Mouse (Mus musculus): ENCODE measurements around the gene Gtf2ird2. TPM values are rescaled to one million over a fixed set of nuclear protein-coding genes. Genes with fewer than 3 reads are reported as not detected.

Gtf2ird2 gene
- polyA plus RNA-seq (2015; fragmentation: Nextera tagmentation; extraction: Ambion mirVana) = 15.1 and 15.7 TPM in 2 replicates

DNA sequence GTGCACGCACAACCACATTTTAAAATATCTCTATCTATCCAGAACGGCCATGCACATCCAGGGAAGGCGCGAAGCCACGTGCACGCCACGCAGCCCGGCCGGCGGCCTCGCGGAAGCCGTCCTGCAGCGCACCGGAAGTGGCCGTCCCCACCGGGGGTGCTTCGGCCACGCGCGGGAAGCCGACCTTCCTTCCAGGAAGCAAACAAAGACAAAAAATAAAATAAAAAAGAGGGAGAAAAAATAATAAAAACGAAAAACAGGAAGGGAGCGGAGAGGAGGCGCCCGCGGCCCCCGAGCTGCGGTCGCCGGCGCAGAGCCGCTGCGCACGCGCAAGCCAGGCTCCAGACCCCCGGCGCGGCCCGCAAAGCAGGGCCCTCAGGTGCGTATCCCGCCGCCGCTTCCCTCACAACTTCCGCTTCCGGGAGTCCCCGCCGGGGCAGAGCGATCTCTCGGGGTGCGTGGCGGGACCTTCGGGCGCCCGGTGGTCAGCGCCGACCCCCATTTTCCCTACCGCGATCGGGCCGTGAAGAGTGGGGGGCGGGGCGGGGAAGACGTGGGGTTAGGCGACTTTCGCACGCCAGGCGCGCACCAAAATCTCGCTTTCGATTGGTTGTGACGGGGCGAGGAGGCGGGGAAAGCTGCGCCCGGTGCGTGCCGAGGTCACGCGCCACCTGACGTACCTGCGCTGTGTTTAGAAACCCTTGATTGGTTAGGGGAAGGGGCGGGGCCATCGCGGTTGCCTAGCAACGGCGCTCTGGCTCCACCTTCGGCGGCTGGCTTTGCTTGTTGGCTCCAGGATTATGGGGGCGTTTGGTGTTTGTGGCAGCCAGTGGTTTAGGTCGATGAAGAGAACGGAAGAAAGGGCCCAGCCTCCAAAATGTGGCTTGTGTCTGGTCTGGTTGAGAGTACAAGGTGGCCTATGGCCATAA is at the start of gene Gtf2ird2:
Gene Gtf2ird2, plus strand, starts transcription at position 140 of the 929 bp plus-strand sequence.
- Histone ChIP-seq H3K9ac (replicated peaks) (peak within 1 kb of the TSS; percentile 79), H3K4me3 (replicated peaks) (peak within 1 kb of the TSS; percentile 66), H3K9me3 (no peaks in the 10 kb centered on the region), H3K27ac (peak within 1 kb of the TSS; percentile 95), H3K4me2 (replicated peaks) (peak within 1 kb of the TSS; percentile 83), H3K36me3 (no peaks in the 10 kb centered on the region), H3K4me1 (replicated peaks) (peaks cover 19% of the 10 kb centered on the region), H3K27me3 (no peaks in the 10 kb centered on the region)
- under 1% methylated on average over 80 of the region's 92 CpGs for WGBS
- ATAC-seq = peak; percentile 92

DNA sequence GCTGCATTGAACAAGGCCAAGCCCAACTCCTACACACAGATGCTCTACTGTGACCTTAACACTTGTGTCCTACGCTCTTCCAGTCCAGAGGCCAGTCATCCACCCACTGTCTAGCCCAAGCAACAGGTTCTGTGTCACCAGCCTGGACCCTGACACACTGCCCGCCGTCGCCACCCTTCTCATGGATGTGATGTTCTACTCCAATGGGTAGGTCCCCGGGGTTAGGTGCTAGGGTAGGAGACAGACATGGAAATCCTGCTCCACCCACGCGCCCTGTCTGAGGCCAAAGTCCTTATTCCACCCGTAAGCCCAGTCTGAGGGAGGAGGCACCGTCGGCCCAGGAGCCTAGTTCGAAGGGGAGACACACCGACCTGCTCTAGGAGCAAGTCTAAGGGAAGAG is 47.8 kb upstream of the Gtf2ird2 start:
- no peaks in the 10 kb centered on the region for H3K9me3 ChIP-seq
- no peaks in the 10 kb centered on the region for H3K27me3 ChIP-seq
- 97% methylated on average over 12 of the region's 12 CpGs for WGBS
- H3K4me2 ChIP-seq (replicated peaks) = no peak overlapping the region
- H3K4me1 ChIP-seq (replicated peaks) = peaks cover 10% of the 10 kb centered on the region
- H3K27ac ChIP-seq = no peak overlapping the region
- H3K9ac ChIP-seq (replicated peaks) = no peak overlapping the region
- no peak overlapping the region for H3K4me3 ChIP-seq (replicated peaks)
- ATAC-seq = no peak
- H3K36me3 ChIP-seq = peaks cover 82% of the 10 kb centered on the region

DNA sequence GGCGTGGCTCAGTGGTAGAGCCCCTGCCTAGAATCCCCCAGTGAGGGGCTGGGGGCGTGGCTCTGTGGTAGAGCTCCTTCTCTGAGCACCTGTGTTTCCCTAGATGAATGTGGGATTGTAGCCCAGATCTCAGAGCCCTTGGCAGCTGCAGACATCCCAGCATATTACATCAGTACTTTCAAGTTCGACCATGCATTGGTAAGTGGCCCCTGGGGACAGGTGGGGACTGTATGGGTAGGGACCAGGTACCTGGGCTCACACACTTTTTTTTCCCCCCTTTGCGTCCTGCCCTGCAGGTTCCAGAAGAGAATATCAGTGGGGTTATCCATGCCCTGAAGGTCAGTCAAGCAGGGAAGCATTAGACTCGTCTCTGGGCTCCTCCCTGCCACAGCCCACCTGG is 45.9 kb upstream of the Gtf2ird2 start:
- 90% methylated on average over 5 of the region's 5 CpGs for WGBS
- Histone ChIP-seq H3K36me3 (peaks cover 95% of the 10 kb centered on the region), H3K27me3 (no peaks in the 10 kb centered on the region)

DNA sequence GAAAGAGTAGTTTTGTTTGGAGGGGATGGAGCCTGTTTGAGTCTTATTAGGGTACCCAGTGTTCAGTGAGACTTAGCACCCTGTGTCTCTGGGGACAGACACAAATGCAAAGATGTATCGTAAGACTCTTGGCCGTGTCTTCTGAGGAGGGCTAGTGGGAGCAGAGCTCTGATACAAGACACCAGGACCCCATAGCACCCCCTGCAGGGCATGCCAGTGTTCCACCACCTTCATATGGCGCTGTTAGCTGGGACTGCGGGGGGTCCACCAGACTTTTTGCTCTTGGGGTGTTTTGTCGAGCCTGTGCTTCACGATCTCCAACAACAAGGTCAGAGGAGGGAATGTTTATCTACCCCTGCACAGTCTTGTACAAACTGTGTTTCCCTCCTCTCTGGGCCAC is 44.4 kb upstream of the Gtf2ird2 start:
- Histone ChIP-seq H3K4me2 (replicated peaks) (no peak overlapping the region), H3K4me1 (replicated peaks) (no peaks in the 10 kb centered on the region), H3K4me3 (replicated peaks) (no peak overlapping the region), H3K9me3 (no peaks in the 10 kb centered on the region), H3K27ac (no peak overlapping the region), H3K27me3 (no peaks in the 10 kb centered on the region), H3K9ac (replicated peaks) (no peak overlapping the region), H3K36me3 (peaks cover 96% of the 10 kb centered on the region)
- no peak for ATAC-seq
- 93% methylated on average over 6 of the region's 6 CpGs for WGBS

More for the DNA sequence above, 45.9 kb upstream of the Gtf2ird2 start:
- H3K9ac ChIP-seq (replicated peaks) = no peak overlapping the region
- H3K9me3 ChIP-seq = no peaks in the 10 kb centered on the region
- H3K4me3 ChIP-seq (replicated peaks) = no peak overlapping the region
- H3K4me1 ChIP-seq (replicated peaks) = no peaks in the 10 kb centered on the region
- no peak overlapping the region for H3K4me2 ChIP-seq (replicated peaks)
- H3K27ac ChIP-seq = no peak overlapping the region
- no peak for ATAC-seq

DNA sequence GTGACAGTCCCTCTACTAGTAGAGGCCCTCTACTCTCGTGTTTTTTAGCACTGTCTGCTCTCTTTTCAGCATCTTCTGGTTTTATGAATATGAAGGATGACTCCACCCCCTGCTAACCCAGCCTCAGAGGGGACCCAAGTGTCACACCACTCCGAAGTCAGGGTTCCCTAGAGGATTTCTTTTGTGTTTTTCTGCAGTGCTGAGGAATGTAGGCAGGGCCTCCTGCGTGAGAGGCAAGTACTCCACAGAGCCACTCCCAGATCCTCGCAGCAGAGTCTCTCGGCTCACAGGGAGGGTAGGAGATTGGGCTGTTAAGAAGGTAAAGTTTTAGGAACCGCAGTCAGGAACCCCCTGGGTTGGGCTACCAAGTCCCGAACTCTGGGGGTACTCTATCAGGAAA is 42.6 kb upstream of the Gtf2ird2 start:
- no peak overlapping the region for H3K9ac ChIP-seq (replicated peaks)
- no peak for ATAC-seq
- H3K4me3 ChIP-seq (replicated peaks) = no peak overlapping the region
- H3K36me3 ChIP-seq = peaks cover 90% of the 10 kb centered on the region
- H3K4me2 ChIP-seq (replicated peaks) = no peak overlapping the region
- H3K27me3 ChIP-seq = no peaks in the 10 kb centered on the region
- H3K27ac ChIP-seq = no peak overlapping the region
- no peaks in the 10 kb centered on the region for H3K9me3 ChIP-seq
- WGBS = 76% methylated on average over 7 of the region's 7 CpGs
- no peaks in the 10 kb centered on the region for H3K4me1 ChIP-seq (replicated peaks)

DNA sequence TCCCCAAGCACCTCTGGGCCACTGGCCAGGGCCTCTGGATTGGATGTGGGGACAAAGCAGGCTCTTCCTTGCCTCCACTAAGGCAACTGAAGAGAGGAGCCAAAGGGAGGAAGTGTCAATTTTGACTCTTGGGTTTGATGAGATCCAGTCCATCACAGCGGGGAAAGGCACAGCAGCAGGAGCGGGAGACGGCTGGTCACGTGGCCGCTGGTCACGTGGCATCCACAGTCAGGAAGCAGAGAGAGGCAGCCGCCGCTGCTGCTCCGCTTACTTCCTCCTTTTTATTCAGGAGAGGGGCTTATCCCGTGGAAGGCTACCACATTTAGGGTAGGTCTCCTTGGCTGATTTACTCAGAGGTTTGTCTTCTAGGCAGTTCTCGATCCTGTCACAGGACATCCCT is 41.4 kb upstream of the Gtf2ird2 start:
- no peak overlapping the region for H3K9ac ChIP-seq (replicated peaks)
- no peak for ATAC-seq
- no peaks in the 10 kb centered on the region for H3K9me3 ChIP-seq
- H3K4me3 ChIP-seq (replicated peaks) = no peak overlapping the region
- no peaks in the 10 kb centered on the region for H3K27me3 ChIP-seq
- WGBS = 72% methylated on average over 11 of the region's 11 CpGs
- H3K36me3 ChIP-seq = peaks cover 78% of the 10 kb centered on the region
- H3K4me1 ChIP-seq (replicated peaks) = no peaks in the 10 kb centered on the region
- no peak overlapping the region for H3K27ac ChIP-seq
- no peak overlapping the region for H3K4me2 ChIP-seq (replicated peaks)

DNA sequence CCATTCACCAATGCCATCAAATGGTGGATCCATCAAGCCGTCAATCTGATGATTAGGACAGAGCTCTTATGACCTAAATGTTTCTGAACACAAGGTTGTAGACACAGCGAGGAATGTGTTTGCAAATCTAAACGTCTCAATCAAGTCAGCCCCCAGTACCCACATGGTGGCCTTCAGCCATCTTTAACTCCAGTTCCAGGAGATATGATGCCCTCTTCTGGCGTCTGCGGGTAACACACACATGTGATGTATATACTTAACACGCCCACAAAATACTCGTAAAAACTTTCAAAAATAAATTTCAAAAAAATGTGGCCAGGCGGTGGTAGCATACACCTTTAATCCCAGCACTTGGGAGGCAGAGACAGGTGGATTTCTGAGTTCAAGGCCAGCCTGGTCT is 38.8 kb upstream of the Gtf2ird2 start:
- no peak overlapping the region for H3K4me2 ChIP-seq (replicated peaks)
- WGBS = 94% methylated on average over 8 of the region's 8 CpGs
- ATAC-seq = no peak
- H3K27me3 ChIP-seq = no peaks in the 10 kb centered on the region
- no peak overlapping the region for H3K27ac ChIP-seq
- H3K4me1 ChIP-seq (replicated peaks) = no peaks in the 10 kb centered on the region
- peaks cover 71% of the 10 kb centered on the region for H3K36me3 ChIP-seq
- H3K9me3 ChIP-seq = no peaks in the 10 kb centered on the region
- no peak overlapping the region for H3K4me3 ChIP-seq (replicated peaks)
- H3K9ac ChIP-seq (replicated peaks) = no peak overlapping the region

DNA sequence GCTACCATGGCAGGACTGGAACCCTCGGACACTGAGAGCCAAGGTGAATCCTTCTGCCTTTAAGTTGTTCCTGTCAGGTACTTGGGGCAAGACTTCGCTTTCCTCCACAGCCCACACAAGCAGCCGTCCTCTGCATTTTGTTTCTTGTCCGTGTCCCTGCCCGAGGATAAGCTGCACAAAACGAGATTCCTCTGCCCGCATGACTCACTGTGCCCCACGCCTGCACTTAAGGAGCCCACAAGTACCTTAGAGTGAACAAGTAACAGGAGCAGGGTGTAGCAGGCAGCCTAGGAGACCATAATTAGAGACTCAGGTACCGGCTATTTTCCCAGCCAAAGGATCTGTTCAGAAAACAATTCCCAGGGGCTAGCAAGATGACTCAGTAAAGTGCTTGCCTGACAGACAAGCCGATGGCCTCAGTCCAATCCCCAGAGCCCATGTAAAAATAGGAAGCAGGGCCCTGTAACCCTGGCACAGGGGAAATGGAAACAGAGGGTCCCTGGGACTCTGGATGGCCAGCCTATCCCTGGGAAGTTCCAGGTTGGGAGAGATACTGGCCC is 36.5 kb upstream of the Gtf2ird2 start:
- H3K4me3 ChIP-seq (replicated peaks) = no peak overlapping the region
- H3K36me3 ChIP-seq = peaks cover 73% of the 10 kb centered on the region
- H3K9me3 ChIP-seq = no peaks in the 10 kb centered on the region
- H3K4me1 ChIP-seq (replicated peaks) = no peaks in the 10 kb centered on the region
- H3K27ac ChIP-seq = no peak overlapping the region
- H3K9ac ChIP-seq (replicated peaks) = no peak overlapping the region
- H3K27me3 ChIP-seq = no peaks in the 10 kb centered on the region
- H3K4me2 ChIP-seq (replicated peaks) = no peak overlapping the region
- WGBS = 88% methylated on average over 10 of the region's 10 CpGs
- no peak for ATAC-seq

DNA sequence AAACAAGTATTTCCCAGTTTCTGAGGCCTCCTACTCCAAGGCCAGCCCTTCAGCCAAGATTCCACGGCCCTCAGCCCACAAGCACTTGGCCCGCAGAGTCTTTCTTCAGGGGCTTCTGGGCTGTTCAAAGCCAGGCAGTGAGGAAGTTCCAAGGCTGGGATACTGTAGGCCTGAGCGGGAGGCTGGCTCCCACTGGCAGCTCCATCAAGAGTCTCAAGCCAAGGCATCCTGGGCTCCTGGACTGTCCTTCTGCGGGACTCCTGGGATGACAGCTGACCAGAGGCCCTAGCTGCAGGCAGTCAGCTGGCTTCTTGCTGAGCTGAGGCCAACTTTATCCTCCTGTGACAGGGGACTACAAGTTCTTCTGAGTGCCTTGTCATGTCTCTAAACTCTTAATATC is 35.7 kb upstream of the Gtf2ird2 start:
- Histone ChIP-seq H3K4me2 (replicated peaks) (no peak overlapping the region), H3K27ac (no peak overlapping the region), H3K4me3 (replicated peaks) (no peak overlapping the region), H3K9me3 (no peaks in the 10 kb centered on the region), H3K4me1 (replicated peaks) (no peaks in the 10 kb centered on the region), H3K9ac (replicated peaks) (no peak overlapping the region), H3K36me3 (peaks cover 68% of the 10 kb centered on the region), H3K27me3 (no peaks in the 10 kb centered on the region)
- 94% methylated on average over 4 of the region's 4 CpGs for WGBS
- no peak for ATAC-seq

DNA sequence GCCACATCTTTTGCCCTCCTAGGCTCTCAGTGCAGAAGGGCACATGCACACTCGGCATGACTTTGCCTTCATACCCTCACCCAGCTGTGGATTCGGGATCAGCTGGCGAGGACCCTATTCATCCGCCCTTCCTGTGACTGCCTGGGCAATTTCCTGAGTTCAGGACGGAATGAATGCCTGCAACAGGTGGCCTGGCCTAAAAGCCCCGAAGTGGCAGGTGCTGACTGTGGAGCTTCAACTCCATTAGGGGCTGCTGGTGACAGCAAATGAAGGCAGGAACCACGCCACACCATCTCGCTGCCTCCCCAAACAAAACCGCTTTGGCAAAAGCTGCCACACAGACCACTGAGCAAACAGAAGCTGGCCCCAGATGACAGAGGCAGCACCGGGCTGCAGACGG is 31.9 kb upstream of the Gtf2ird2 start:
- Histone ChIP-seq H3K4me2 (replicated peaks) (no peak overlapping the region), H3K4me1 (replicated peaks) (no peaks in the 10 kb centered on the region), H3K27me3 (no peaks in the 10 kb centered on the region), H3K9ac (replicated peaks) (no peak overlapping the region), H3K27ac (no peak overlapping the region), H3K36me3 (peaks cover 73% of the 10 kb centered on the region), H3K4me3 (replicated peaks) (no peak overlapping the region), H3K9me3 (no peaks in the 10 kb centered on the region)
- WGBS = 91% methylated on average over 11 of the region's 11 CpGs
- ATAC-seq = no peak

DNA sequence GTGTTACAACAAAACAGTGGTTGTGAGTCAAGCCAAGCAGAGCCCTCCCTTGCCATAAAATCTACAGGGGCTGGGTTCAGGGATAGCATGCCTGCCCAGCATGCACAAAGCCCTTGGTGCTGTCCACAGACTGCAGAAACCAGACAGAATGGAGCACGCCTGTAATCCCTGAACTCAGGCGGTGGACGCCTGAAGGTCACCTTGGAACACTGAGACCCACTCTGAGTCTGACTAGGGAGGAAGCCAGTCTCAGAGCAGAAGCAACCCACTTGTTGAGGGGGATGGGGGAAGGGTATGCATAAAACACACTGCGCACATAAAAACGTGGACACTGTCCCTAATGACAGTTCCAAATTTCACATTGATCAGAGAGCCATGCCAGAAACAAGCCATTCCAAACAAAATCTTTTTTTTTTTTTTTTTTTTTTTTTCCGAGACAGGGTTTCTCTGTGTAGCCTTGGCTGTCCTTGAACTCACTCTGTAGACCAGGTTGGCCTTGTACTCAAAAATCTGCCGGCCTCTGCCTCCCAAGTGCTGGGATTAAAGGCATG is 27.8 kb upstream of the Gtf2ird2 start:
- WGBS = 97% methylated on average over 7 of the region's 7 CpGs
- peaks cover 73% of the 10 kb centered on the region for H3K36me3 ChIP-seq
- no peaks in the 10 kb centered on the region for H3K9me3 ChIP-seq
- no peaks in the 10 kb centered on the region for H3K27me3 ChIP-seq
- no peak overlapping the region for H3K4me3 ChIP-seq (replicated peaks)
- H3K9ac ChIP-seq (replicated peaks) = no peak overlapping the region
- no peak overlapping the region for H3K27ac ChIP-seq
- no peaks in the 10 kb centered on the region for H3K4me1 ChIP-seq (replicated peaks)
- ATAC-seq = no peak
- no peak overlapping the region for H3K4me2 ChIP-seq (replicated peaks)

DNA sequence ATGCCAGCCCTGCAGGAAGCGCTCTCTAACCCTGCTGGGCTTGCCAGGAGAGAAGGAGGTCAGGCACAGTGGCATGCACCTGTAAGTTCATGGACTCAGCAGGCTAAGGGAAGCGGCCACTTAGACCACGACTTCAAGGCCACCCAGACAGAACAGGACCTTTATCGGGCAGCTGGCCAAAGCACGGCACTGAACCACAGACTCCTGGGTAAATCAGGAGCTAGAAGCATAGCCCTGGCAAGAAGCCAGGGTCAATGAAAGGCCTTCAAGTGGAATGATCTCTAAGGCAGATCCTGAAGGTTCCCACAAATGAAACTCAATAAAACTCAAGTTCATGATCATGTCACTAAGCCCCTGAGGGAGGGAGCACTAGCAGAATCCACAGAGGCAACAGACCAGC is 19.1 kb upstream of the Gtf2ird2 start:
- Histone ChIP-seq H3K4me3 (replicated peaks) (no peak overlapping the region), H3K27me3 (no peaks in the 10 kb centered on the region), H3K4me2 (replicated peaks) (no peak overlapping the region), H3K27ac (no peak overlapping the region), H3K9ac (replicated peaks) (0 out of 2 replicates have a peak overlapping the region, but pooled peaks have one; percentile 10), H3K9me3 (no peaks in the 10 kb centered on the region), H3K4me1 (replicated peaks) (peaks cover 9% of the 10 kb centered on the region), H3K36me3 (peaks cover 53% of the 10 kb centered on the region)
- no peak for ATAC-seq
- 81% methylated on average over 5 of the region's 5 CpGs for WGBS
